Mouse (Mus musculus): ENCODE results near the gene Nrp2.

GRCm38 (mm10) chr1:62691175-62691574 is 11.9 kb upstream of the Nrp2 start:
- no peak for TF ChIP-seq EP300 (IDR thresholded peaks at IDR 0.05; ENCODE audit: low read depth)
- no peak for TF ChIP-seq CTCF (IDR thresholded peaks at IDR 0.05; ENCODE audit: low read depth)

Data from heart, postnatal 0 days (tissue).